Mouse (Mus musculus) hindbrain, embryonic 16.5 days (tissue): Measurements from ENCODE around the gene Dnajb1. TPM values are rescaled to one million over a fixed set of nuclear protein-coding genes. Genes with fewer than 3 reads are reported as not detected.

Experiments used
- ATAC-seq: fragments of 200-750 bp; cut with Nextera tagmentation; 2 replicates; pipeline ENCODE4 v1.8.0; 2017; ENCODE audit warnings: moderate TSS enrichment, moderate library complexity
- H3K27ac ChIP-seq: fragments of 300-500 bp; sonication (generic); 2 replicates; pipeline ENCODE4 v1.5.1; 2014; ENCODE audit warnings: low read depth, mild to moderate bottlenecking, control low read depth, low read length, moderate library complexity
- H3K27me3 ChIP-seq: fragments of 300-500 bp; sonication (generic); replicated peaks from 2 replicates; pipeline ENCODE4 v1.6.1; 2014; ENCODE audit warnings: low read length; ENCODE audit not compliant: control insufficient read depth, insufficient read depth
- H3K36me3 ChIP-seq: fragments of 300-500 bp; sonication (generic); 2 replicates; pipeline ENCODE4 v1.6.1; 2014; ENCODE audit warnings: mild to moderate bottlenecking, low read length, moderate library complexity, mixed read lengths; ENCODE audit not compliant: control insufficient read depth, insufficient read depth
- H3K4me1 ChIP-seq: fragments of 300-500 bp; sonication (generic); 2 replicates; pipeline ENCODE4 v1.6.1; 2014; ENCODE audit warnings: low read depth, low read length; ENCODE audit not compliant: control insufficient read depth, insufficient read depth
- H3K4me2 ChIP-seq: fragments of 300-500 bp; sonication (generic); 2 replicates; pipeline ENCODE4 v1.6.1; 2014; ENCODE audit warnings: mild to moderate bottlenecking, low read length, control low read depth, moderate library complexity
- H3K4me3 ChIP-seq: fragments of 300-500 bp; sonication (generic); 2 replicates; pipeline ENCODE4 v1.5.1; 2014; ENCODE audit warnings: mild to moderate bottlenecking, low read length, control low read depth, moderate library complexity
- H3K9ac ChIP-seq: fragments of 300-500 bp; sonication (generic); 2 replicates; pipeline ENCODE4 v1.6.1; 2014; ENCODE audit warnings: low read depth, mild to moderate bottlenecking, control low read depth, low read length, moderate library complexity
- H3K9me3 ChIP-seq: fragments of 300-500 bp; sonication (generic); 2 replicates; pipeline ENCODE4 v1.6.1; 2014; ENCODE audit warnings: mild to moderate bottlenecking, low read length, moderate library complexity; ENCODE audit not compliant: control insufficient read depth
- whole genome bisulfite sequencing: fragments of 180-500 bp; shearing (Covaris S2); extraction: QIAGEN DNeasy Blood & Tissue Kit; methylation state at CpG from one replicate; pipeline ENCODE4 v1.1.7; 2014; 5-methylcytosine and 5-hydroxymethylcytosine counted together
- polyA plus RNA-seq: library from polyadenylated mRNA; unstranded; fragments of >200 nt; fragmentation: Nextera tagmentation; extraction: Ambion mirVana; gene quantifications from 2 replicates; pipeline ENCODE4 v1.2.1, GENCODE M21; 2015

Dnajb1 gene
- polyA plus RNA-seq, result 60.8 and 61.8 TPM in 2 replicates

DNA sequence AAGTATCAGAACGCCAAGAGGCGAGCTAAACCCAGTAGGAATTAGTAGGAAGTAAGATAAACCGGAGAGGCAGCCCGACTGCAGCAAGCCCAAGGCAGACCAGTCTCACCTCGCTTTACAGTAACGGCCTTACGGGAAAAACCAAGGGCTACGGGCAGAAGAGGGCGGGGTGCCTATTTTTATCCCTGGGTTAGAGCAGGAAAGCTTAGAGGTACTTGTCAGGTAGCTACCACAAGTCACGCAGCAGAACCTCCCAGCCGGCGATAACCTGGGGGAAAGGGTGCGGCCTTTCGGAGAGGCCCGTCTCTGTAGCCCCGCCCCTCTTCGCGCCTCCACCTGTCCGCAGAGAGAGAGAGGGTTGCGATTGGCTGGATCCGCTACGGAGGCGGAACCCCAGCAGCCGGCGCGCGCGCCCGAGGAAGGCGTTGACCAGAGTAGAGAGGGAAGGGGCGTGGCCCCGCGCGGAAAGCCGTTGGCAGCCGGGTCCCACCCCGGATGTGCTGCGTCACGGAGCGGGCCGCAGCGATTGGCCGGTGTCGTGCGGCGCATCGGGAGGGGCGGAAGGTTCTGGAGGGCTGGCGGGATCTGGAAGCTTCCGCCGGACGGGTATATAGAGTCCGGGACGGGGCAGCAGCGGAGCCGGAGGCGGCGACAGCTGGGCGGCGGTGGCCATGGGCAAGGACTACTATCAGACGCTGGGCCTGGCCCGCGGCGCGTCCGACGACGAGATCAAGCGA, at the start of gene Dnajb1, which contains the start of gene Tecr:
Dnajb1 (plus strand) TSS at position 533 of the 737 bp plus-strand sequence.
Tecr (minus strand) TSS at position 311 of the 737 bp plus-strand sequence.
- under 1% methylated on average over 61 of the region's 69 CpGs for WGBS
- H3K4me2 ChIP-seq, result peak within 1 kb of the TSS; percentile 86
- peaks cover 21% of the 10 kb centered on the region for H3K36me3 ChIP-seq
- peaks cover 18% of the 10 kb centered on the region for H3K4me1 ChIP-seq
- peak within 1 kb of the TSS; percentile 82 for H3K9ac ChIP-seq
- peak; percentile 96 for ATAC-seq
- H3K27me3 ChIP-seq, result no peaks in the 10 kb centered on the region
- H3K4me3 ChIP-seq, result peak within 1 kb of the TSS; percentile 68
- peak within 1 kb of the TSS; percentile 96 for H3K27ac ChIP-seq
- H3K9me3 ChIP-seq, result no peaks in the 10 kb centered on the region

DNA sequence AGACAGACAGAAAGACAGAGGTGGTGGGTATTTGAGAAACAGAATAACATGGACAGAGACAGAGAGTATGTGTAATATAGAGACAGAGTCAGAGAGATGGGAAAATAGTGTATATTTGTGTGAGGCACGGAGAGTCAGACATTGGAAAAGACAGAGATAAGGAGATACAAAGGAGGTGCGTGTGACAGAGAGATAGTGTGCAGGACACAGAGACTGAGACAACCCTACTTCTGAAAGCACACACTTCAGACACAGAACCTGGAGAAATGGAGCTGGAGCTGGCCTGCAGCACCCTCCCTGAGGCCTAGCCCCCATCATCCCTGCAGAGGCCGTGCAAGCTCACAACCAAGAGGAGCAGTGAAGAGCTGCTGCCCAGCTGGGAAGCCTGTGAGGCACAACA, 45.3 kb upstream of the Dnajb1 start:
- no peak for ATAC-seq
- 87% methylated on average over 3 of the region's 3 CpGs for WGBS
- Histone ChIP-seq H3K4me2 (no peak overlapping the region), H3K9ac (no peak overlapping the region), H3K36me3 (no peaks in the 10 kb centered on the region), H3K27me3 (no peaks in the 10 kb centered on the region), H3K27ac (no peak overlapping the region), H3K9me3 (no peaks in the 10 kb centered on the region), H3K4me1 (peaks cover 4% of the 10 kb centered on the region), H3K4me3 (no peak overlapping the region)

DNA sequence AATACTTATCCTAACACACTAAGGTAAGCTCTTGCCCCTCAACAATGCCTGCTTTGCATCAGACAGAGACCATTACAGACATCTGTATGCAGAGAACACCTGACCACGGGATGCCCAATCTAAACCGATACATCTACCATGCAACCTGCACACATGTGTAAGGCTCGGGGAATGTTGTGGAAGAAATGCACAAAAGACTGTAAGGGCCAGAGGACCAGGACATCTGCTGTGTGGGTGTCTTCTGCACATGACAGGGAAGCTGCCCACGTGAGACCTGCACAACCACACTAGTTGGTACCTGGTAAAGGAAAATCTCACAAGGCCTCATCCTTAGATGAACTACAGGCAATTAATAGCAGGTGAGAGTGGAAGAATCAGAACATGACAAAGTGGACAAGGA, 44.7 kb upstream of the Dnajb1 start:
- Histone ChIP-seq H3K4me2 (no peak overlapping the region), H3K4me1 (peaks cover 10% of the 10 kb centered on the region), H3K27ac (no peak overlapping the region), H3K9ac (no peak overlapping the region), H3K36me3 (no peaks in the 10 kb centered on the region), H3K27me3 (no peaks in the 10 kb centered on the region), H3K9me3 (no peaks in the 10 kb centered on the region), H3K4me3 (no peak overlapping the region)
- WGBS, result 73% methylated on average over 4 of the region's 4 CpGs
- ATAC-seq, result no peak

DNA sequence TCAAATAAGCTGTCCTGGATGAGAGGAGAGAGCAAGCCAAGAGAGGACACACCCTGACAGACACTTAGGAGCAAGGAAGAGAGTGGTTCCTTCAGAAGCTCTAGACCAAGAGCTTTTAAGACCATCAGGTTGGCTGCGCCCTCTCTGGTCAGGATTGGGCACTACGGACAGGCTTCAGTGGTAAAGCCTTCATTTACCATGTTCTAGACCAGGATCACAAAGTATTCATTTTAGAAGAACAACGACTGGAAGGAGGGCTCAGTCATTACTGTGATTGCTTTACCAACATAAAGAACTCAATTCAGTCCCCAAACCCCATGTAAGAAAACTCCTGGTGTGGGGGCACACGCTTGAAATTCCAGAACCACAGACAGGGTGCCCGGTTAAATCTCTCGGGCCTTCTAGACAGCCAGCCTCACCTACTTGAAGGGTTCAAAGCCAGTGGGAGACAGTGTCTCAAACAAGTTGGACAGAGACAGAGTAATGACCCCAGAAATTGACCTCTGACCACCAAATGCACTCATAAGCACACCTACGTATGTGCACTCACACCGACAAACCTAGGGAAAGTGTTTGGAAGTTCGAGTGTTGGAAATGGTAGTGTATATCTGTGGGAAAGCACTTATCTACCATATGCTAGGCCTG, 42.1 kb upstream of the Dnajb1 start:
- no peak overlapping the region for H3K4me3 ChIP-seq

DNA sequence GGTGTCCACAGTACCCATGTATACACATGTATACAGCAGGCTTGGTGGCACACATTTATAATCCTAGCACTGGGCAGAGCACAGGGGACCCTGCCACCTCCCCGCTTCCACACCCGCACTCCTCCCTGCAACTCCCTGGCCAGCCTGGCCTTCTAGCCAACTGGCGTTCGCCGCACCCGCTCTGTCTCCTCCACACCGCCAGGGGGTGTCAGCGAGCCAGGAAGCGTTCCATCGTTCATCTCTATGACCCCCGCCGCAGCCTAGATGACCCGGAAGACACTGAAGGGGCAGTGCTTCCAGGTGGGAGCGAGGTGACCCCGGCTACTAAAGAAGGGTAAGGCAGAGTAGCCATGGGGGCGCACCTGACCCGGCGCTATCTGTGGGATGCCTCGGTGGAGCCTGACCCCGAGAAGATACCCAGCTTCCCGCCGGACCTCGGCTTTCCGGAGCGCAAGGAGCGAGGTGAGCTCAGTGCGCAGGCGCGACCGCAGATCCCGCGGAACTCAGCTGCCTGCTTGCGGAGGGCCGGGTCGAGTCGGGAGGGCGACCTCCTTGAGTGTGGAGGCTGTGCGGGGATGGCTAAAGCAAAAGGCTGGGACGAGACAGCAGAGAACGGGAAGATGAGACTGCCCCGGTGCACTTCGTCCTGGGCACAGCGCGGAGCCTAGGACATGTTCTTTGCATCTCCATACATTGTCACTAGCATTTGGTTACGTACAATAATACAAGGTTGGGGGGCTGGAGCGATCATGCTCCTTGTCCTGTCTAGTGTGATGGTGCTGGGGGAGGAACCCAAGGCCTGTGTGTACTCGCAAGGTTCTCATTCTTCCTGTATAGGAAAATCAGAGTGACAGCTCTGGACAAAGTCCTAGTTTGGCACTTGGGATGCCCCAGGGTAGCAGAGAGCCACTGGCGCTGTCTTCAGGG, 41.3 kb upstream of the Dnajb1 start, which contains the start of gene Ndufb7:
Ndufb7 (plus strand) TSS at position 203 of the 927 bp plus-strand sequence.
- peak; percentile 89 for ATAC-seq
- Histone ChIP-seq H3K27ac (peak within 1 kb of the TSS; percentile 89), H3K9ac (peak within 1 kb of the TSS; percentile 86), H3K4me2 (peak within 1 kb of the TSS; percentile 97), H3K27me3 (no peaks in the 10 kb centered on the region), H3K4me1 (peaks cover 13% of the 10 kb centered on the region), H3K9me3 (no peaks in the 10 kb centered on the region), H3K36me3 (peaks cover 10% of the 10 kb centered on the region), H3K4me3 (peak within 1 kb of the TSS; percentile 82)
- WGBS, result under 1% methylated on average over 48 of the region's 48 CpGs

More for the DNA sequence above, 42.1 kb upstream of the Dnajb1 start:
- H3K9me3 ChIP-seq, result no peaks in the 10 kb centered on the region
- H3K4me2 ChIP-seq, result no peak overlapping the region
- H3K27ac ChIP-seq, result no peak overlapping the region
- no peak overlapping the region for H3K9ac ChIP-seq
- ATAC-seq, result peak; percentile 27
- peaks cover 13% of the 10 kb centered on the region for H3K4me1 ChIP-seq
- no peaks in the 10 kb centered on the region for H3K27me3 ChIP-seq
- 79% methylated on average over 9 of the region's 9 CpGs for WGBS
- H3K36me3 ChIP-seq, result peaks cover 4% of the 10 kb centered on the region; the same call in 1 of the 2 replicates

DNA sequence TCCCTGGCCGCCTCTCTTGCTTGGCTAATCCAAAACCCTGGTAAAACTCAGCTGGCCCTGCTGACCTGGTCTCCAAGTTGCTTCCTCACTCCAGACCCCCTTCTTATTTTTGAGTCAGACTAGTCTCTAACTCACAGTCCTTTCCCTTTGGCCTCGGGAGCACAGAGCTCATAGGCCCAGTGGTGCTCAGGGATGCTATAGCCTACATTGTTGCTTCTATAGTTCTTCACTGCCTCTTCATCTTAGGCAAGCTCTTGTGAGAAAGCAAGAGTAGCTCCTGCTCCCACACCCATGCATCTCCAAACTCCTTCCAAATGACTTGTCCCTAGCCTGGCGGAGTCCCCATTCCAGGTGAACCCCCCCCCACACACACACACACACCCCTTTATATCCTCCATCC, 40.3 kb upstream of the Dnajb1 start:
- H3K4me3 ChIP-seq, result peak overlapping the region; percentile 82
- H3K4me2 ChIP-seq, result peak overlapping the region; percentile 97
- peaks cover 13% of the 10 kb centered on the region for H3K4me1 ChIP-seq
- no peak for ATAC-seq
- H3K9me3 ChIP-seq, result no peaks in the 10 kb centered on the region
- H3K27ac ChIP-seq, result peak overlapping the region; percentile 13; the same call in 1 of the 2 replicates
- peak overlapping the region; percentile 86 for H3K9ac ChIP-seq
- no peaks in the 10 kb centered on the region for H3K27me3 ChIP-seq
- H3K36me3 ChIP-seq, result peaks cover 19% of the 10 kb centered on the region
- 52% methylated on average over 3 of the region's 3 CpGs for WGBS

DNA sequence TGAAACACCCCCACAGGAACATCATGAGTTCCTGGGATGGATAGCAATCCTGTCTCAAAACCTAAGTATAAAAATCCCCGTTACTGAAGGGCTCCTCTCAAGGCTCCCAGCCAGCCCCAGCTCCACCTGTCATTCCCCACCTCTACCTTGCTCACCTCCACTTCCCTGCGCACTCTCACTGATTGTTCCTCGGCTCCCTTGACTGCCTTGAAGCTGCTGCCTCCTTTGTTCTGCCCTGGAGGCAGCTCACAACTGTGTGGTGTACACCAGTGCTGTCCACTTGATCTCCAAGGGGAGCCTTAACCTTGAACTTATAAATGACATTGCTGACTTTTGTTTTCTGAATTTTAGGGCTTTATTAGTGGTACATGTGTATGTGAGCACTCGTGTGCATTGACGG, 39.9 kb upstream of the Dnajb1 start:
- 64% methylated on average over 5 of the region's 5 CpGs for WGBS
- H3K4me3 ChIP-seq, result peak overlapping the region; percentile 82; the same call in 1 of the 2 replicates
- ATAC-seq, result no peak

DNA sequence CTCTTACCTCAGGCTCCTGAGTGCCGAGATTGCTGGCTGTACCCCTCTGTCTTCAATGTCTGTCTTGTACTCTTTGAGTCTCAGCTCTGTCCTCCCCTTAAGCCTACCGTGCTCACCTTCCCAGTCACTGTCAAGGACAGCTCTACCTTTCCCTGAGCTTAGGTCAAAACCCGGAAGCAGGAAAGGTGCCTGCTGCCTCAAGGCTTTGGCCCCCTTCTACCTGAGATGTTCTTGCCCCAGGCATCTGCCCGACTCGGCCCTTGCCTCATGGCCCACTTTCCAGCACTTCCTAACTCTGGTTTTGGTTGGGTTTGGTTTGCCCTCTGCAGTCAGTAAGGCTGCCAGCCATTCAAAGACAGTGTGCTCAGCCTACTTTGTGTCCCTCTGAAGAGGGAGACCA, 39.2 kb upstream of the Dnajb1 start:
- H3K4me1 ChIP-seq, result peaks cover 13% of the 10 kb centered on the region
- no peak overlapping the region for H3K9ac ChIP-seq
- H3K9me3 ChIP-seq, result no peaks in the 10 kb centered on the region
- peaks cover 21% of the 10 kb centered on the region for H3K36me3 ChIP-seq
- no peaks in the 10 kb centered on the region for H3K27me3 ChIP-seq
- ATAC-seq, result no peak
- no peak overlapping the region for H3K4me3 ChIP-seq
- no peak overlapping the region for H3K4me2 ChIP-seq
- WGBS, result 83% methylated on average over 5 of the region's 5 CpGs
- no peak overlapping the region for H3K27ac ChIP-seq

More for the DNA sequence above, 39.9 kb upstream of the Dnajb1 start:
- H3K36me3 ChIP-seq, result peaks cover 21% of the 10 kb centered on the region
- peak overlapping the region; percentile 97 for H3K4me2 ChIP-seq
- no peaks in the 10 kb centered on the region for H3K27me3 ChIP-seq
- no peak overlapping the region for H3K27ac ChIP-seq
- peak overlapping the region; percentile 10; the same call in 1 of the 2 replicates for H3K9ac ChIP-seq
- H3K4me1 ChIP-seq, result peaks cover 13% of the 10 kb centered on the region
- H3K9me3 ChIP-seq, result no peaks in the 10 kb centered on the region
